Mouse (Mus musculus): ENCODE measurements around the gene Dap. TPM values are rescaled to one million over a fixed set of nuclear protein-coding genes. Genes with fewer than 3 reads are reported as not detected.

The Dap gene
- total and polyA plus RNA-seq, 2 experiments from 2014 or later: 36.8 to 47.5 TPM

GRCm38 (mm10) chr15:31192563-31192962 is 31.6 kb upstream of the Dap start:
- no peaks in the 10 kb centered on the region for H3K4me1 ChIP-seq (ENCODE audit: control insufficient read depth, insufficient read depth)
- H3K27me3 ChIP-seq (ENCODE audit: control insufficient read depth, insufficient read depth, low read length): no peaks in the 10 kb centered on the region
- H3K9ac ChIP-seq (replicated peaks; ENCODE audit: low read depth, low read length): no peak overlapping the region
- no peak for DNase-seq (ENCODE audit: low spot score)
- H3K27ac ChIP-seq (ENCODE audit: low read depth): no peak overlapping the region
- TF ChIP-seq CTCF (IDR thresholded peaks at IDR 0.05; ENCODE audit: low read depth) (no peak), EP300 (IDR thresholded peaks at IDR 0.05; ENCODE audit: low read depth) (no peak)
- no peak for ATAC-seq (ENCODE audit: insufficient read depth, low read depth)
- 100% methylated on average over 1 of the region's 1 CpGs for WGBS
- H3K4me2 ChIP-seq (ENCODE audit: low read depth, low read length): no peak overlapping the region
- H3K36me3 ChIP-seq (replicated peaks; ENCODE audit: control insufficient read depth, insufficient read depth, low read length): no peaks in the 10 kb centered on the region
- no peak overlapping the region for H3K4me3 ChIP-seq (ENCODE audit: low read depth, low read length)
- no peaks in the 10 kb centered on the region for H3K9me3 ChIP-seq (replicated peaks; ENCODE audit: control insufficient read depth, low read length)

- no peaks in the 10 kb centered on the region for H3K4me1 ChIP-seq (ENCODE audit: control insufficient read depth, insufficient read depth)
These were observed 28.3 kb upstream of the Dap start for GRCm38 (mm10) chr15:31195776-31196175.

GRCm38 (mm10) chr15:31207346-31208093 is 16.6 kb upstream of the Dap start:
- 72% methylated on average over 9 of the region's 9 CpGs for WGBS
- no peaks in the 10 kb centered on the region for H3K9me3 ChIP-seq (replicated peaks; ENCODE audit: control insufficient read depth, low read length)
- no peak overlapping the region for H3K4me2 ChIP-seq (ENCODE audit: low read depth, low read length)
- H3K27ac ChIP-seq (ENCODE audit: low read depth): no peak overlapping the region
- TF ChIP-seq CTCF (IDR thresholded peaks at IDR 0.05; ENCODE audit: low read depth): no peak
- TF ChIP-seq EP300 (IDR thresholded peaks at IDR 0.05; ENCODE audit: low read depth): no peak
- no peaks in the 10 kb centered on the region for H3K36me3 ChIP-seq (replicated peaks; ENCODE audit: control insufficient read depth, insufficient read depth, low read length)
- no peaks in the 10 kb centered on the region for H3K27me3 ChIP-seq (ENCODE audit: control insufficient read depth, insufficient read depth, low read length)
- H3K4me3 ChIP-seq (ENCODE audit: low read depth, low read length): no peak overlapping the region
- DNase-seq (ENCODE audit: low spot score) (no peak), ATAC-seq (ENCODE audit: insufficient read depth, low read depth) (no peak)
- peaks cover 7% of the 10 kb centered on the region; the same call in 1 of the 2 replicates for H3K4me1 ChIP-seq (ENCODE audit: control insufficient read depth, insufficient read depth)
- no peak overlapping the region for H3K9ac ChIP-seq (replicated peaks; ENCODE audit: low read depth, low read length)

More at GRCm38 (mm10) chr15:31195776-31196175, 28.3 kb upstream of the Dap start:
- DNase-seq (ENCODE audit: low spot score) (no peak), ATAC-seq (ENCODE audit: insufficient read depth, low read depth) (no peak)
- H3K27me3 ChIP-seq (ENCODE audit: control insufficient read depth, insufficient read depth, low read length): no peaks in the 10 kb centered on the region
- no peaks in the 10 kb centered on the region for H3K9me3 ChIP-seq (replicated peaks; ENCODE audit: control insufficient read depth, low read length)
- no peak overlapping the region for H3K27ac ChIP-seq (ENCODE audit: low read depth)
- H3K36me3 ChIP-seq (replicated peaks; ENCODE audit: control insufficient read depth, insufficient read depth, low read length): no peaks in the 10 kb centered on the region
- 68% methylated on average over 6 of the region's 6 CpGs for WGBS
- TF ChIP-seq EP300 (IDR thresholded peaks at IDR 0.05; ENCODE audit: low read depth): no peak
- TF ChIP-seq CTCF (IDR thresholded peaks at IDR 0.05; ENCODE audit: low read depth): no peak
- no peak overlapping the region for H3K9ac ChIP-seq (replicated peaks; ENCODE audit: low read depth, low read length)
- no peak overlapping the region for H3K4me3 ChIP-seq (ENCODE audit: low read depth, low read length)
- no peak overlapping the region for H3K4me2 ChIP-seq (ENCODE audit: low read depth, low read length)

GRCm38 (mm10) chr15:31211910-31212309 is 12.2 kb upstream of the Dap start:
- H3K36me3 ChIP-seq (replicated peaks; ENCODE audit: control insufficient read depth, insufficient read depth, low read length): no peaks in the 10 kb centered on the region
- TF ChIP-seq EP300 (IDR thresholded peaks at IDR 0.05; ENCODE audit: low read depth) (no peak), CTCF (IDR thresholded peaks at IDR 0.05; ENCODE audit: low read depth) (no peak)
- H3K27ac ChIP-seq (ENCODE audit: low read depth): no peak overlapping the region
- WGBS: 44% methylated on average over 7 of the region's 7 CpGs
- no peak overlapping the region for H3K9ac ChIP-seq (replicated peaks; ENCODE audit: low read depth, low read length)
- no peaks in the 10 kb centered on the region for H3K27me3 ChIP-seq (ENCODE audit: control insufficient read depth, insufficient read depth, low read length)
- no peak overlapping the region for H3K4me2 ChIP-seq (ENCODE audit: low read depth, low read length)
- peak; percentile 53 for DNase-seq (ENCODE audit: low spot score)
- ATAC-seq (ENCODE audit: insufficient read depth, low read depth): 0 out of 2 replicates have a peak, but pooled peaks have one; percentile 33
- no peaks in the 10 kb centered on the region for H3K9me3 ChIP-seq (replicated peaks; ENCODE audit: control insufficient read depth, low read length)
- no peak overlapping the region for H3K4me3 ChIP-seq (ENCODE audit: low read depth, low read length)
- peaks cover 7% of the 10 kb centered on the region; the same call in 1 of the 2 replicates for H3K4me1 ChIP-seq (ENCODE audit: control insufficient read depth, insufficient read depth)

GRCm38 (mm10) chr15:31213619-31214270 is 10.4 kb upstream of the Dap start:
- no peak for DNase-seq (ENCODE audit: low spot score)
- Histone ChIP-seq H3K36me3 (replicated peaks; ENCODE audit: control insufficient read depth, insufficient read depth, low read length) (no peaks in the 10 kb centered on the region), H3K4me1 (ENCODE audit: control insufficient read depth, insufficient read depth) (peaks cover 7% of the 10 kb centered on the region; the same call in 1 of the 2 replicates), H3K9ac (replicated peaks; ENCODE audit: low read depth, low read length) (no peak overlapping the region), H3K9me3 (replicated peaks; ENCODE audit: control insufficient read depth, low read length) (no peaks in the 10 kb centered on the region), H3K4me3 (ENCODE audit: low read depth, low read length) (no peak overlapping the region), H3K4me2 (ENCODE audit: low read depth, low read length) (no peak overlapping the region), H3K27ac (ENCODE audit: low read depth) (no peak overlapping the region), H3K27me3 (ENCODE audit: control insufficient read depth, insufficient read depth, low read length) (no peaks in the 10 kb centered on the region)
- TF ChIP-seq CTCF (IDR thresholded peaks at IDR 0.05; ENCODE audit: low read depth) (no peak), EP300 (IDR thresholded peaks at IDR 0.05; ENCODE audit: low read depth) (no peak)
- no peak for ATAC-seq (ENCODE audit: insufficient read depth, low read depth)
- WGBS: 89% methylated on average over 3 of the region's 3 CpGs
